Mouse (Mus musculus): Measurements from ENCODE around the gene Fxyd7.

The Fxyd7 gene

GRCm38 (mm10) chr7:31050921-31051320 is 346 bp downstream of the Fxyd7 start:
- peak; percentile 55 to 57 for DNase-seq

GRCm38 (mm10) chr7:31050487-31050886 is 780 bp downstream of the Fxyd7 start:
- no peak for DNase-seq

GRCm38 (mm10) chr7:31049846-31050281 is 1.4 kb downstream of the Fxyd7 start:
- peak in 1 of 2 experiments; percentile 47 for DNase-seq

GRCm38 (mm10) chr7:31049135-31049845 is 2.0 kb downstream of the Fxyd7 start:
- peak; percentile 74 to 76 for DNase-seq

GRCm38 (mm10) chr7:31042431-31042910 is 8.8 kb downstream of the Fxyd7 start, which contains the start of gene Fxyd5:
Gene Fxyd5 (minus strand): TSS chr7:31042481.
- no peak for DNase-seq

GRCm38 (mm10) chr7:31041662-31042315 is 9.5 kb downstream of the Fxyd7 start:
- DNase-seq, result no peak

- DNase-seq, result no peak
Observed at GRCm38 (mm10) chr7:31041023-31041407, 10.3 kb downstream of the Fxyd7 start.

GRCm38 (mm10) chr7:31040281-31041022 is 10.8 kb downstream of the Fxyd7 start:
- no peak for DNase-seq

- DNase-seq, result no peak
Observed at GRCm38 (mm10) chr7:31039011-31039410, 12.3 kb downstream of the Fxyd7 start.

GRCm38 (mm10) chr7:31037675-31038074 is 13.6 kb downstream of the Fxyd7 start:
- no peak for DNase-seq

- DNase-seq, result no peak
Observed at GRCm38 (mm10) chr7:31036917-31037316, 14.3 kb downstream of the Fxyd7 start.

- no peak for DNase-seq
Observed at GRCm38 (mm10) chr7:31035291-31035690, 16.0 kb downstream of the Fxyd7 start.

- no peak for DNase-seq
Observed at GRCm38 (mm10) chr7:31034789-31035188, 16.5 kb downstream of the Fxyd7 start.

GRCm38 (mm10) chr7:31033409-31034165 is 17.7 kb downstream of the Fxyd7 start:
- DNase-seq, result no peak

- no peak for DNase-seq
Observed at GRCm38 (mm10) chr7:31031731-31032130, 19.5 kb downstream of the Fxyd7 start.

- no peak for DNase-seq
Observed at GRCm38 (mm10) chr7:31030717-31031116, 20.6 kb downstream of the Fxyd7 start.

- no peak for DNase-seq
Observed at GRCm38 (mm10) chr7:31028609-31029008, 22.7 kb downstream of the Fxyd7 start.

GRCm38 (mm10) chr7:31017104-31017901 is 34.0 kb downstream of the Fxyd7 start:
- no peak for DNase-seq

- DNase-seq, result no peak
Observed at GRCm38 (mm10) chr7:31012971-31013370, 38.3 kb downstream of the Fxyd7 start.

- no peak for DNase-seq
Observed at GRCm38 (mm10) chr7:31008889-31009288, 42.4 kb downstream of the Fxyd7 start.

- no peak for DNase-seq
Observed at GRCm38 (mm10) chr7:31008175-31008574, 43.1 kb downstream of the Fxyd7 start.

- no peak for DNase-seq
Observed at GRCm38 (mm10) chr7:31007775-31008174, 43.5 kb downstream of the Fxyd7 start.
